Mouse (Mus musculus) activated CD4-positive, CD25-positive, alpha-beta regulatory T cell, adult 4 months (primary cell): ENCODE results near the gene Ngly1. TPM values are rescaled to one million over a fixed set of nuclear protein-coding genes. Genes with fewer than 3 reads are reported as not detected.

Experiments
- ATAC-seq: one replicate; pipeline ENCODE4 v1.8.0; 2017
- polyA plus RNA-seq, 2 experiments: library from polyadenylated mRNA; unstranded; fragments of 100-300 nt; shearing (Covaris generic); gene quantifications; one replicate each; pipeline ENCODE4 v1.2.1; 2017

Gene Ngly1
- polyA plus RNA-seq, 2 experiments from 2014 or later, result 70.5 to 98.9 TPM

- ATAC-seq, result no peak
These were observed 86.8 kb downstream of the Ngly1 start for GRCm38 (mm10) chr14:16335835-16336417.

GRCm38 (mm10) chr14:16347505-16347904 is 98.4 kb downstream of the Ngly1 start:
- ATAC-seq, result no peak

GRCm38 (mm10) chr14:16359704-16360103 is 110.6 kb downstream of the Ngly1 start:
- no peak for ATAC-seq

Other genes starting within 250 kb of the Ngly1 start
- 1 to 10 TPM; 5.1 to 5.3 TPM for gene Oxsm, start 528 bp downstream of the Ngly1 start, polyA plus RNA-seq
- 10 to 100 TPM; 60.6 to 86.4 TPM for gene Top2b, start 115.9 kb downstream of the Ngly1 start, polyA plus RNA-seq